8 mouse cellular contexts compared by ENCODE assay signal in genomic region chr11:85840803-85841145, GRCm38 (mm10). TPM values are rescaled to one million over a fixed set of nuclear protein-coding genes. Genes with fewer than 3 reads are reported as not detected.
A peak's percentile ranks its signal among the peaks of the same experiment; 100 is the strongest.
DNase-seq lines count a peak whose midpoint lies in the region; ATAC-seq and TF ChIP-seq lines count a peak whose summit lies in the region.

No protein-coding gene starts in this region.

- H3K36me3 ChIP-seq in liver, embryonic 11.5 days (ENCODE audit: control insufficient read depth, insufficient read depth, low read length), result no peaks in the 10 kb centered on the region
- no peaks in the 10 kb centered on the region for H3K36me3 ChIP-seq in embryonic facial prominence, embryonic 15.5 days
- H3K36me3 ChIP-seq in hindbrain, postnatal 0 days (ENCODE audit: insufficient read depth, low read length), result no peaks in the 10 kb centered on the region
- no peaks in the 10 kb centered on the region for H3K36me3 ChIP-seq in midbrain, embryonic 16.5 days (ENCODE audit: control insufficient read depth, insufficient read depth, low read length)

- no peak for TF ChIP-seq CTCF in hindbrain, postnatal 0 days (IDR thresholded peaks at IDR 0.05; ENCODE audit: low read depth)

- ATAC-seq in liver, embryonic 11.5 days (replicated peaks; ENCODE audit: low FRiP score), result no peak
- no peak for ATAC-seq in embryonic facial prominence, embryonic 15.5 days (ENCODE audit: insufficient number of reproducible peaks, low FRiP score, low TSS enrichment, low read depth)
- no peak for ATAC-seq in hindbrain, postnatal 0 days
- ATAC-seq in midbrain, embryonic 16.5 days, result no peak

- WGBS in liver, embryonic 11.5 days, result 6% methylated on average over 21 of the region's 21 CpGs
- WGBS in embryonic facial prominence, embryonic 15.5 days, result 7% methylated on average over 21 of the region's 21 CpGs
- under 1% methylated on average over 21 of the region's 21 CpGs for WGBS in hindbrain, postnatal 0 days
- WGBS in midbrain, embryonic 16.5 days, result 2% methylated on average over 21 of the region's 21 CpGs

- 0 out of 2 replicates have a peak overlapping the region, but pooled peaks have one; percentile 12 for H3K9ac ChIP-seq in liver, embryonic 11.5 days (ENCODE audit: low read depth, low read length)
- H3K9ac ChIP-seq in embryonic facial prominence, embryonic 15.5 days, result peak overlapping the region; percentile 47
- H3K9ac ChIP-seq in hindbrain, postnatal 0 days (replicated peaks; ENCODE audit: low read length), result no peak overlapping the region
- H3K9ac ChIP-seq in midbrain, embryonic 16.5 days (ENCODE audit: low read depth, low read length), result no peak overlapping the region; the same call in 1 of the 2 replicates

- peaks cover 17% of the 10 kb centered on the region for H3K4me1 ChIP-seq in liver, embryonic 11.5 days (replicated peaks; ENCODE audit: control insufficient read depth, insufficient read depth, low read length)
- peaks cover 72% of the 10 kb centered on the region for H3K4me1 ChIP-seq in embryonic facial prominence, embryonic 15.5 days
- 0 out of 2 replicates have a peak, but pooled peaks cover 4% of the 10 kb centered on the region for H3K4me1 ChIP-seq in hindbrain, postnatal 0 days (ENCODE audit: insufficient read depth, low read length)
- H3K4me1 ChIP-seq in midbrain, embryonic 16.5 days (ENCODE audit: control insufficient read depth, insufficient read depth, low read length), result peaks cover 14% of the 10 kb centered on the region

- no peaks in the 10 kb centered on the region for H3K9me3 ChIP-seq in liver, embryonic 11.5 days (ENCODE audit: control insufficient read depth, low read length)
- H3K9me3 ChIP-seq in embryonic facial prominence, embryonic 15.5 days (replicated peaks), result no peaks in the 10 kb centered on the region
- no peaks in the 10 kb centered on the region for H3K9me3 ChIP-seq in hindbrain, postnatal 0 days (ENCODE audit: low read length)
- no peaks in the 10 kb centered on the region for H3K9me3 ChIP-seq in midbrain, embryonic 16.5 days (replicated peaks; ENCODE audit: control insufficient read depth, low read length, poor library complexity, severe bottlenecking)

- peak overlapping the region; percentile 13 for H3K4me3 ChIP-seq in liver, embryonic 11.5 days (ENCODE audit: low read depth, low read length)
- H3K4me3 ChIP-seq in embryonic facial prominence, embryonic 15.5 days (replicated peaks), result peak overlapping the region; percentile 67
- H3K4me3 ChIP-seq in hindbrain, postnatal 0 days (ENCODE audit: low read length), result peak overlapping the region; percentile 14
- peak overlapping the region; percentile 8; the same call in 1 of the 2 replicates for H3K4me3 ChIP-seq in midbrain, embryonic 16.5 days (ENCODE audit: low read depth, low read length)

- peaks cover 97% of the 10 kb centered on the region for H3K27me3 ChIP-seq in liver, embryonic 11.5 days (replicated peaks; ENCODE audit: control insufficient read depth, insufficient read depth, low read length)
- peaks cover 54% of the 10 kb centered on the region for H3K27me3 ChIP-seq in embryonic facial prominence, embryonic 15.5 days
- H3K27me3 ChIP-seq in hindbrain, postnatal 0 days (ENCODE audit: insufficient read depth, low read length), result peaks cover 72% of the 10 kb centered on the region
- peaks cover 65% of the 10 kb centered on the region for H3K27me3 ChIP-seq in midbrain, embryonic 16.5 days (ENCODE audit: control insufficient read depth, insufficient read depth, low read depth, low read length)

- no peak for DNase-seq in liver, embryonic 11.5 days (ENCODE audit: low spot score)
- no peak for DNase-seq in liver
- no peak for DNase-seq in hindbrain, postnatal 0 days (ENCODE audit: low spot score)
- no peak for DNase-seq in spleen, postnatal 36 days (ENCODE audit: low spot score in 2 of 2)
- DNase-seq in retina, embryonic 14.5 days (ENCODE audit: low spot score), result no peak
- DNase-seq in yolk sac, embryonic 10.5 days (ENCODE audit: low spot score), result no peak

- H3K27ac ChIP-seq in liver, embryonic 11.5 days (ENCODE audit: low read depth, low read length), result no peak overlapping the region
- H3K27ac ChIP-seq in embryonic facial prominence, embryonic 15.5 days (replicated peaks), result peak overlapping the region; percentile 89
- no peak overlapping the region for H3K27ac ChIP-seq in hindbrain, postnatal 0 days
- no peak overlapping the region for H3K27ac ChIP-seq in midbrain, embryonic 16.5 days (ENCODE audit: low read length)

- peak overlapping the region; percentile 47 for H3K4me2 ChIP-seq in liver, embryonic 11.5 days
- peak overlapping the region; percentile 81 for H3K4me2 ChIP-seq in embryonic facial prominence, embryonic 15.5 days (replicated peaks)
- 0 out of 2 replicates have a peak overlapping the region, but pooled peaks have one; percentile 3 for H3K4me2 ChIP-seq in hindbrain, postnatal 0 days (ENCODE audit: low read depth, low read length)
- H3K4me2 ChIP-seq in midbrain, embryonic 16.5 days (ENCODE audit: low read length), result peak overlapping the region; percentile 10; the same call in 1 of the 2 replicates

RNA-seq across cellular contexts. Expression of gene Tbx2, which starts 8.4 kb away (rescaled TPM):
- 2.7 and 3.2 TPM in 2 replicates for polyA plus RNA-seq in liver, embryonic 11.5 days (2014; fragmentation: Nextera tagmentation; extraction: Ambion mirVana)
- polyA plus RNA-seq in embryonic facial prominence, embryonic 15.5 days (2015; fragmentation: Nextera tagmentation; extraction: Ambion mirVana), result 8.0 and 8.1 TPM in 2 replicates
- total RNA-seq in hindbrain, postnatal 0 days (2014; rRNA removed), result 3.6 and 7.9 TPM in 2 replicates
- 0.70 and 0.86 TPM in 2 replicates for polyA plus RNA-seq in hindbrain, postnatal 0 days (2015; fragmentation: Nextera tagmentation; extraction: Ambion mirVana)
- 0.39 and 0.57 TPM in 2 replicates for polyA plus RNA-seq in midbrain, embryonic 16.5 days (2015; fragmentation: Nextera tagmentation; extraction: Ambion mirVana)

RNA-seq across cellular contexts. Expression of gene Gm11444, which starts 9.4 kb away (rescaled TPM):
- polyA plus RNA-seq in liver, embryonic 11.5 days (2014; fragmentation: Nextera tagmentation; extraction: Ambion mirVana), result not detected in 2 replicates
- 0.31 TPM in 1 of 2 replicates, not detected in the other for polyA plus RNA-seq in embryonic facial prominence, embryonic 15.5 days (2015; fragmentation: Nextera tagmentation; extraction: Ambion mirVana)
- total RNA-seq in hindbrain, postnatal 0 days (2014; rRNA removed), result not detected in 2 replicates
- not detected in 2 replicates for polyA plus RNA-seq in hindbrain, postnatal 0 days (2015; fragmentation: Nextera tagmentation; extraction: Ambion mirVana)
- not detected in 2 replicates for polyA plus RNA-seq in midbrain, embryonic 16.5 days (2015; fragmentation: Nextera tagmentation; extraction: Ambion mirVana)

RNA-seq across cellular contexts. Expression of gene Tbx4, which starts 45.4 kb away (rescaled TPM):
- 0.79 and 0.86 TPM in 2 replicates for polyA plus RNA-seq in liver, embryonic 11.5 days (2014; fragmentation: Nextera tagmentation; extraction: Ambion mirVana)
- polyA plus RNA-seq in embryonic facial prominence, embryonic 15.5 days (2015; fragmentation: Nextera tagmentation; extraction: Ambion mirVana), result 1.8 and 2.1 TPM in 2 replicates
- 0.18 and 0.47 TPM in 2 replicates for total RNA-seq in hindbrain, postnatal 0 days (2014; rRNA removed)
- polyA plus RNA-seq in hindbrain, postnatal 0 days (2015; fragmentation: Nextera tagmentation; extraction: Ambion mirVana), result 0.20 and 0.23 TPM in 2 replicates
- polyA plus RNA-seq in midbrain, embryonic 16.5 days (2015; fragmentation: Nextera tagmentation; extraction: Ambion mirVana), result 0.17 and 0.43 TPM in 2 replicates

Comparison
In these comparisons a context has a peak if more than half of its experiments do, and no peak if none do; other contexts are left out.
1. H3K4me2 ChIP-seq: peak in every context shown above with its lines; median percentile 81 in embryonic facial prominence, embryonic 15.5 days; 47 in liver, embryonic 11.5 days; 10 in midbrain, embryonic 16.5 days; 3 in hindbrain, postnatal 0 days.
2. H3K4me3 ChIP-seq: peak in every context shown above with its lines; median percentile 67 in embryonic facial prominence, embryonic 15.5 days; 14 in hindbrain, postnatal 0 days; 13 in liver, embryonic 11.5 days; 8 in midbrain, embryonic 16.5 days.
3. H3K9ac ChIP-seq: peak in liver, embryonic 11.5 days (single experiment) and embryonic facial prominence, embryonic 15.5 days (single experiment); none in hindbrain, postnatal 0 days (single experiment) and midbrain, embryonic 16.5 days (single experiment).